Comparison of ENCODE assay signal across 8 mouse cellular contexts in the genomic region with DNA sequence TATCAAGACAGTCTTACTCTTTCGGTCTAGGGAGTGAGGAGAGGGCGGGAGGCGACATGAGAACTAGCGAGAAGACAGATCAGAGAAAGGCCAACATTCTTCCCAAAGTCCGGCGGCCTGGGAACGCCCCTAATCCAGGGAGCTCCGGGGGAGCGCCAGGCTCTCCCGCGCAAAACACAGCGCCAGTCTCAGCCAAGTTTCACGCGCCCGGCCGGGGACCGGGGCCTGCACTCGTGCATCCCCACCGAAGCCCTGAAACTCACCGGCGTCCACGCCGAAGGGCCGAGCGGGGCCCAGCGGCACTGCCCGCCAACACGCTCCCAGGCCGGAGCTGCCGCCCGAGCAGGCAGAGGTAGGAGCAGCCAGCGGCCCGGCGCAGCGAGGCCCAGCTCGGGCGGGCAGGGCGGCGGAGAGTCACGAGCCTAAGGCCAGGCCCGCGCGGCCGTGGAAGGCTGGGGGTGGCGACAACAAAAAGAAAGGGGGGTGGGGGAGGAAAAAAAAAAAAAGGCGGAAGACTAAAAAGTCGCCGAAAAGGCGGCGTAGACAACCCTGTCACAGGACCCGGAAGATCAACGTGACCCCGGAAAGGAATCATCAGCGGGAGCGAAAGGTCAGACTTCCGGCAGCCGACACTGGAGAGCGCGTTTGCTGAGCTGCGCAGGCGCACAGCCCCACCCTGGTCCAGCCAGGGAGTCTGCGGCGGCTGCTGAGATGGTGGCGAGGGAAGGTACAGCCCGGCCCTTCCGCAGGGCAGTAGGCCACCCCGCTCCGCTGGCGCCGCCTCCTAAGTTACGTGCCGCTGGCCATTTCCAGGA. TPM values are rescaled to one million over a fixed set of nuclear protein-coding genes. Genes with fewer than 3 reads are reported as not detected.
A peak's percentile ranks its signal among the peaks of the same experiment; 100 is the strongest.
DNase-seq lines count a peak whose midpoint lies in the region; ATAC-seq and TF ChIP-seq lines count a peak whose summit lies in the region.

Tent2 (minus strand) TSS at position 555 of the 815 bp plus-strand sequence.

- TF ChIP-seq POLR2A in MEL (IDR thresholded peaks at IDR 0.05; ENCODE audit: control insufficient read depth in 1 of 2, insufficient read depth in 1 of 2, low read depth in 1 of 2, low read length in 2 of 2, poor library complexity in 1 of 2) = peak; percentile 89 to 93
- peak; percentile 86 for TF ChIP-seq POLR2A in cerebellum, adult 2 months (IDR thresholded peaks at IDR 0.05; ENCODE audit: borderline replicate concordance, insufficient read depth, low read length)

- no peaks in the 10 kb centered on the region for H3K9me3 ChIP-seq in MEL (replicated peaks; ENCODE audit: insufficient read depth, low read length)
- H3K9me3 ChIP-seq in forebrain, postnatal 0 days (ENCODE audit: low read length) = no peaks in the 10 kb centered on the region
- H3K9me3 ChIP-seq in lung, embryonic 15.5 days = no peaks in the 10 kb centered on the region

- H3K36me3 ChIP-seq in MEL (ENCODE audit: control insufficient read depth in 1 of 2, insufficient read depth in 2 of 2, low read length in 2 of 2) = peaks cover 0 to 23% of the 10 kb centered on the region in 2 experiments; a peak in 2 of 4 replicates
- no peaks in the 10 kb centered on the region for H3K36me3 ChIP-seq in forebrain, postnatal 0 days (ENCODE audit: insufficient read depth)
- no peaks in the 10 kb centered on the region for H3K36me3 ChIP-seq in lung, embryonic 15.5 days

- TF ChIP-seq CTCF in MEL (IDR thresholded peaks at IDR 0.05 in 2 of 3, conservative IDR thresholded peaks at IDR 0.05 in 1 of 3; ENCODE audit: control insufficient read depth in 1 of 3, insufficient read depth in 1 of 3, low read depth in 2 of 3, low read length in 3 of 3, poor library complexity in 1 of 3, severe bottlenecking in 1 of 3) = no peak
- no peak for TF ChIP-seq CTCF in cerebellum, adult 2 months (IDR thresholded peaks at IDR 0.05; ENCODE audit: borderline replicate concordance, insufficient read depth, low read depth, low read length)
- peak; percentile 2; the same call in 1 of the 2 replicates for TF ChIP-seq CTCF in forebrain, postnatal 0 days (IDR thresholded peaks at IDR 0.05; ENCODE audit: low read depth)

- peak; percentile 99 for ATAC-seq in forebrain, postnatal 0 days
- ATAC-seq in lung, embryonic 15.5 days (ENCODE audit: borderline replicate concordance, extremely low read depth, low FRiP score, low TSS enrichment) = peak; percentile 100

- peak within 1 kb of the TSS; percentile 79 for H3K27ac ChIP-seq in MEL (ENCODE audit: control insufficient read depth, low read depth, low read length)
- H3K27ac ChIP-seq in cerebellum, adult 2 months (ENCODE audit: insufficient read depth, low read length) = peak within 1 kb of the TSS; percentile 72
- H3K27ac ChIP-seq in forebrain, postnatal 0 days (ENCODE audit: low read depth, low read length) = peak within 1 kb of the TSS; percentile 93
- peak within 1 kb of the TSS; percentile 97 for H3K27ac ChIP-seq in lung, embryonic 15.5 days

- peak within 1 kb of the TSS; percentile 80 to 100 for H3K4me3 ChIP-seq in MEL (ENCODE audit: control insufficient read depth in 1 of 2, insufficient read depth in 1 of 2, low read depth in 2 of 2, low read length in 2 of 2)
- peak within 1 kb of the TSS; percentile 81 for H3K4me3 ChIP-seq in cerebellum, adult 2 months (replicated peaks; ENCODE audit: insufficient read depth, low read depth, low read length)
- H3K4me3 ChIP-seq in forebrain, postnatal 0 days (ENCODE audit: low read depth, low read length) = peak within 1 kb of the TSS; percentile 99
- peak within 1 kb of the TSS; percentile 94 for H3K4me3 ChIP-seq in lung, embryonic 15.5 days

- peak within 1 kb of the TSS; percentile 65 for H3K4me2 ChIP-seq in forebrain, postnatal 0 days (ENCODE audit: low read depth)
- H3K4me2 ChIP-seq in lung, embryonic 15.5 days = peak within 1 kb of the TSS; percentile 69

- WGBS in cerebellum, adult 2 months = under 1% methylated on average over 71 of the region's 72 CpGs
- 1% methylated on average over 71 of the region's 72 CpGs for WGBS in forebrain, postnatal 0 days
- under 1% methylated on average over 71 of the region's 72 CpGs for WGBS in lung, embryonic 15.5 days

- TF ChIP-seq EP300 in MEL (IDR thresholded peaks at IDR 0.05; ENCODE audit: low read depth in 1 of 2, low read length in 2 of 2) = 0 out of 4 replicates have a peak, but pooled peaks of 1 of the 2 experiments have one; percentile 12

- H3K27me3 ChIP-seq in MEL (ENCODE audit: control insufficient read depth in 1 of 2, insufficient read depth in 2 of 2, low read length in 2 of 2) = no peaks in the 10 kb centered on the region
- H3K27me3 ChIP-seq in cerebellum, adult 2 months (ENCODE audit: control insufficient read depth, insufficient read depth, low read length) = no peaks in the 10 kb centered on the region
- no peaks in the 10 kb centered on the region for H3K27me3 ChIP-seq in forebrain, postnatal 0 days (ENCODE audit: insufficient read depth, low read length)
- H3K27me3 ChIP-seq in lung, embryonic 15.5 days = no peaks in the 10 kb centered on the region

- no peak for TF ChIP-seq RAD21 in MEL (IDR thresholded peaks at IDR 0.05; ENCODE audit: low read depth, low read length)

- DNase-seq in MEL (ENCODE audit: low read depth, low spot score) = peak; percentile 97
- DNase-seq in cerebellum, adult 2 months = peak; percentile 93 to 97
- DNase-seq in forebrain, postnatal 0 days = peak; percentile 96
- DNase-seq in heart, postnatal 4 days = peak; percentile 95
- DNase-seq in layer of hippocampus, adult 8-10 months (ENCODE audit: low spot score in 2 of 2) = peak; percentile 93
- DNase-seq in ovary, adult 18-20 months (ENCODE audit: low spot score) = peak; percentile 96
- peak; percentile 96 for DNase-seq in thymus, postnatal 0 days (ENCODE audit: low spot score)

- H3K79me2 ChIP-seq in MEL (ENCODE audit: control insufficient read depth, insufficient read depth, low read length, poor library complexity) = peaks cover 33% of the 10 kb centered on the region

- peak within 1 kb of the TSS; percentile 99 for H3K9ac ChIP-seq in MEL (ENCODE audit: control insufficient read depth, low read depth, low read length, poor library complexity, severe bottlenecking)
- H3K9ac ChIP-seq in forebrain, postnatal 0 days = peak within 1 kb of the TSS; percentile 84
- peak within 1 kb of the TSS; percentile 98 for H3K9ac ChIP-seq in lung, embryonic 15.5 days

- H3K4me1 ChIP-seq in MEL (ENCODE audit: control insufficient read depth in 1 of 2, insufficient read depth in 2 of 2, low read length in 2 of 2) = peaks cover 6 to 10% of the 10 kb centered on the region in 2 experiments
- H3K4me1 ChIP-seq in cerebellum, adult 2 months (ENCODE audit: control insufficient read depth, insufficient read depth, low read length) = peaks cover 5% of the 10 kb centered on the region; the same call in 1 of the 2 replicates
- peaks cover 9% of the 10 kb centered on the region; the same call in 1 of the 2 replicates for H3K4me1 ChIP-seq in forebrain, postnatal 0 days (ENCODE audit: insufficient read depth)
- H3K4me1 ChIP-seq in lung, embryonic 15.5 days = peaks cover 19% of the 10 kb centered on the region

TF ChIP-seq in MEL, 35 proteins besides CTCF, POLR2A, EP300 and RAD21 (continues in another document):
- TF ChIP-seq SMC3 (IDR thresholded peaks at IDR 0.05; ENCODE audit: low read depth, low read length) = no peak
- TF ChIP-seq NELFE (IDR thresholded peaks at IDR 0.05; ENCODE audit: low read depth, low read length) = peak; percentile 95
- TF ChIP-seq MAZ (IDR thresholded peaks at IDR 0.05; ENCODE audit: low read depth, low read length) = peak; percentile 18; the same call in 1 of the 2 replicates
- peak; percentile 96 for TF ChIP-seq POLR2AphosphoS2 (IDR thresholded peaks at IDR 0.05; ENCODE audit: low read length)
- TF ChIP-seq TAL1 (IDR thresholded peaks at IDR 0.05; ENCODE audit: low read length) = no peak
- no peak for TF ChIP-seq GATA1 (IDR thresholded peaks at IDR 0.05; ENCODE audit: low read depth, low read length)
- peak; percentile 67 for TF ChIP-seq ETS1 (IDR thresholded peaks at IDR 0.05; ENCODE audit: low read depth, low read length)
- peak; percentile 66; the same call in 1 of the 2 replicates for TF ChIP-seq MYC (IDR thresholded peaks at IDR 0.05; ENCODE audit: low read depth, low read length)
- no peak for TF ChIP-seq JUND (IDR thresholded peaks at IDR 0.05; ENCODE audit: low read depth, low read length)
- TF ChIP-seq USF1 (IDR thresholded peaks at IDR 0.05; ENCODE audit: low read depth, low read length) = peak; percentile 74
- TF ChIP-seq SIN3A (IDR thresholded peaks at IDR 0.05; ENCODE audit: low read length) = peak; percentile 92
- TF ChIP-seq GABPA (IDR thresholded peaks at IDR 0.05; ENCODE audit: low read depth, low read length) = no peak
- peak; percentile 97 for TF ChIP-seq NRF1 (IDR thresholded peaks at IDR 0.05; ENCODE audit: insufficient read depth, low read depth, low read length, poor library complexity, severe bottlenecking)
- TF ChIP-seq RCOR1 (IDR thresholded peaks at IDR 0.05; ENCODE audit: low read depth, low read length) = peak; percentile 73; the same call in 1 of the 2 replicates
- TF ChIP-seq MAFK (IDR thresholded peaks at IDR 0.05; ENCODE audit: borderline replicate concordance, low read depth, low read length) = no peak; the same call in 1 of the 2 replicates
- 0 out of 2 replicates have a peak, but pooled peaks have one; percentile 22 for TF ChIP-seq MYB (IDR thresholded peaks at IDR 0.05; ENCODE audit: low read depth, low read length)
- TF ChIP-seq HCFC1 (IDR thresholded peaks at IDR 0.05; ENCODE audit: low read depth, low read length) = peak; percentile 97
- TF ChIP-seq ELF1 (IDR thresholded peaks at IDR 0.05; ENCODE audit: low read depth, low read length) = peak; percentile 97
- TF ChIP-seq MXI1 (IDR thresholded peaks at IDR 0.05; ENCODE audit: low read depth, low read length) = no peak; the same call in 1 of the 2 replicates
- TF ChIP-seq ZKSCAN1 (IDR thresholded peaks at IDR 0.05; ENCODE audit: low read depth, low read length) = no peak
- TF ChIP-seq CHD1 (IDR thresholded peaks at IDR 0.05; ENCODE audit: low read depth, low read length) = 0 out of 2 replicates have a peak, but pooled peaks have one; percentile 56

RNA-seq across cellular contexts. Expression of gene Tent2, which starts in this region (rescaled TPM):
- total RNA-seq in MEL (2012; rRNA removed) = 13.0 and 13.9 TPM in 2 replicates
- polyA plus RNA-seq in MEL (2012; ENCODE audit: insufficient read depth in 1 of 2, insufficient read length in 2 of 2, low read depth in 1 of 2, low replicate concordance in 2 of 2, missing spikeins in 1 of 2) = 10 to 100 TPM in 1 of 2 experiments, not detected in 1; 39.2 TPM
- 33.3 and 34.1 TPM in 2 replicates for polyA plus RNA-seq in cerebellum, adult 2 months (2012; rRNA removed)
- 31.4 and 51.7 TPM in 2 replicates for total RNA-seq in forebrain, postnatal 0 days (2014; rRNA removed)
- 23.7 and 27.5 TPM in 2 replicates for polyA plus RNA-seq in forebrain, postnatal 0 days (2015; fragmentation: Nextera tagmentation; extraction: Ambion mirVana)
- total RNA-seq in heart, postnatal 4 days (2021) = 10 to 100 TPM; 27.4 to 28.1 TPM
- total RNA-seq in layer of hippocampus, adult 8-10 months (2022) = 10 to 100 TPM; 25.1 to 36.2 (median 27.8) TPM
- polyA plus RNA-seq in lung, embryonic 15.5 days (2015; fragmentation: Nextera tagmentation; extraction: Ambion mirVana) = 52.4 and 57.1 TPM in 2 replicates
- polyA plus RNA-seq in thymus, postnatal 0 days (2015; fragmentation: Nextera tagmentation; extraction: Ambion mirVana) = 48.1 and 49.0 TPM in 2 replicates

Comparison
In these comparisons a context has a peak if more than half of its experiments do, and no peak if none do; other contexts are left out.
1. Peak in every context shown above with its lines: DNase-seq, ATAC-seq, H3K4me3 ChIP-seq and H3K27ac ChIP-seq.